Mouse (Mus musculus) heart, embryonic 13.5 days (tissue): ENCODE data around the gene Ush2a. TPM values are rescaled to one million over a fixed set of nuclear protein-coding genes. Genes with fewer than 3 reads are reported as not detected.

Experiments used
- ATAC-seq: fragments of 200-750 bp; cut with Nextera tagmentation; 2 replicates; pipeline ENCODE4 v1.8.0; 2017; ENCODE audit warnings: moderate TSS enrichment; ENCODE audit not compliant: insufficient number of reproducible peaks, low FRiP score, low TSS enrichment; ENCODE audit errors: extremely low read depth
- H3K27ac ChIP-seq: fragments of 300-500 bp; sonication (generic); replicated peaks from 2 replicates; pipeline ENCODE4 v1.5.1; 2015; ENCODE audit warnings: moderate library complexity, mild to moderate bottlenecking, inconsistent platforms
- H3K27me3 ChIP-seq: fragments of 300-500 bp; sonication (generic); replicated peaks from 2 replicates; pipeline ENCODE4 v1.6.1; 2015; ENCODE audit warnings: mild to moderate bottlenecking, inconsistent platforms
- H3K36me3 ChIP-seq: fragments of 300-500 bp; sonication (generic); 2 replicates; pipeline ENCODE4 v1.6.1; 2015; ENCODE audit warnings: mild to moderate bottlenecking, inconsistent platforms
- H3K4me1 ChIP-seq: fragments of 300-500 bp; sonication (generic); 2 replicates; pipeline ENCODE4 v1.6.1; 2015; ENCODE audit warnings: inconsistent platforms
- H3K4me2 ChIP-seq: fragments of 300-500 bp; sonication (generic); 2 replicates; pipeline ENCODE4 v1.6.1; 2015; ENCODE audit warnings: inconsistent platforms, mild to moderate bottlenecking, moderate library complexity
- H3K4me3 ChIP-seq: fragments of 300-500 bp; sonication (generic); 2 replicates; pipeline ENCODE4 v1.5.1; 2015; ENCODE audit warnings: moderate library complexity, mild to moderate bottlenecking, inconsistent platforms
- H3K9ac ChIP-seq: fragments of 300-500 bp; sonication (generic); 2 replicates; pipeline ENCODE4 v1.6.1; 2015; ENCODE audit warnings: inconsistent platforms, mild to moderate bottlenecking, moderate library complexity
- H3K9me3 ChIP-seq: fragments of 300-500 bp; sonication (generic); 2 replicates; pipeline ENCODE4 v1.6.1; 2016; ENCODE audit warnings: inconsistent platforms
- WGBS: fragments of 180-500 bp; shearing (Covaris S2); methylation state at CpG from one replicate; pipeline ENCODE4 v1.1.7; 2015; ENCODE audit warnings: mixed read lengths; 5-methylcytosine and 5-hydroxymethylcytosine counted together
- polyA plus RNA-seq: library from polyadenylated mRNA; unstranded; fragments of >200 nt; fragmentation: Nextera tagmentation; extraction: Ambion mirVana; gene quantifications from 2 replicates; pipeline ENCODE4 v1.2.1, GENCODE M21; 2015

Gene Ush2a
- polyA plus RNA-seq, 1 experiment from 2014 or later = 0.07 TPM

DNA sequence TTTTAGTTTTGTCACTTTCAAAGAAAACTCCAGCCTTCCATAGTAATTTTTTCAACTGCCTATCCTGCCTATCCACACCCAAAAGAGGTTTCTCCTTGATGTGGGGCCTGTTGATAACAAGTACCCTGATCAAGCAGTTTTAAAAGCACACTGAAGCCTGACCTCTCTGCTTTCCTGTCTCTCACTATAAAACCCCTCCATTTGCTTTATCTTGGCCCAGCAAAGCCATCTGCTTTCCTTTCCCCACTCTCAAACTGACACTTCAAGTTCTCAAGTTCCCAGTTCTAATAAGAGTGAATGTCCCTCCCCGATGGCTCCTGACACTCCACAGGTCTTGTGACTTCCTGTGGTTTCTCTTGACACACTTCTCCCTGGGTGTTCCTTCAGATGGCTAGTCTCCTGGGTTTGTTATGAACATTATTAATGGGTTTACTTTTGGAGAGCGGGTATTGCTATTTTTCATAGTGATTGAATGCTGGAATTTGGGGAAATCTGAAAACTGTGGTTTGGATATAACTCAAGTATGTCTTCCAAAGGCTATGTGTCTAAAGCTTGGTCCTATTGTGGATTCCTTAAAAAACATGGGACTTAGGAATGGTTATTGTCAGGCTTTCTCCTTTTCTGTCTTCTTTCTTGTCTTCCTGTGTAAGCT lies 126.1 kb downstream of the Ush2a start:
- H3K4me2 ChIP-seq = no peak overlapping the region
- H3K4me1 ChIP-seq = peaks cover 42% of the 10 kb centered on the region
- peak overlapping the region; percentile 20; the same call in 1 of the 2 replicates for H3K27ac ChIP-seq
- no peaks in the 10 kb centered on the region for H3K36me3 ChIP-seq
- no peaks in the 10 kb centered on the region for H3K9me3 ChIP-seq
- no peak overlapping the region for H3K9ac ChIP-seq
- no peak for ATAC-seq
- H3K4me3 ChIP-seq = no peak overlapping the region
- WGBS = 46% methylated on average over 2 of the region's 2 CpGs
- no peaks in the 10 kb centered on the region for H3K27me3 ChIP-seq

DNA sequence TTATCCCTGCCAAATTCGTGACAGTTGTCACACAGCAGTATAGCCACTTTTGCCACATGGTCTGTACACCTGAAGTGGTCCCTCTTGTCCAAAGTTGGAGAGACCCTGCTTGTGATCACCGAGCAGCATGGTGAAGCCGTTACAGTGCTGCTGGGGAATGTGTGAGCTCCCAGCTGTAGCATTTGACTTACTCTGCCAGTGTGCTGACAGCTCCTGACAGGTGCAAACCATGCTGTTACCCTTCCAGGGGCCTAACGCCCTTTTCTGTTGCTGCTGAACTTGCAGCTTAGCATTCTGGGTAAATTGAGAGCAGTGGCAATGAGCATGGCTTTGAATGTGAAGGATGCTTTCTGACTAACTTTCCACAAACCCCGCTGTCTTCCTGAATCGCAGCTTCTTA lies 128.3 kb downstream of the Ush2a start:
- Histone ChIP-seq H3K9ac (no peak overlapping the region), H3K27ac (no peak overlapping the region), H3K27me3 (no peaks in the 10 kb centered on the region), H3K4me2 (no peak overlapping the region), H3K9me3 (no peaks in the 10 kb centered on the region), H3K4me3 (no peak overlapping the region), H3K4me1 (peaks cover 36% of the 10 kb centered on the region), H3K36me3 (no peaks in the 10 kb centered on the region)
- no peak for ATAC-seq
- WGBS = 42% methylated on average over 6 of the region's 6 CpGs

DNA sequence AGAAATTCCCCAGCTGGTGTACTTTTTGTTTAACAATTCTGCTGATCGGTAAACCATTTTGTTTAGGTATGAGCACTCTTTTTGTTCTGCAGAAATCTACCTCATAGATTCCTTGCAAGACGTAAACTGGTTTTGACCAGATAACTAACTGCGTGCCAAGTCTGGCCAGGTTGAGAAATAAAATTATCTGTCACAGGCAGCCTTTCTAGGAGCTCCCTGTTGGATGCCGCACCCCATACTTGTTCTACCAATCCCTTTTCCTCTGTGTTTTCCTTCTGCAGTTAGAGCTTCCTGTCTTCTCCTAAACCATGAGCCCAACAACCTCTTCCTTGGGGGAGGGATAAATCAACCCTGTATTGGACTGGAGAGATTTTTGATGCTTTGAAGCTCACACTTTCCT lies 145.4 kb downstream of the Ush2a start:
- H3K9ac ChIP-seq = no peak overlapping the region
- H3K4me1 ChIP-seq = peaks cover 11% of the 10 kb centered on the region
- no peak for ATAC-seq
- H3K4me3 ChIP-seq = no peak overlapping the region
- no peak overlapping the region for H3K27ac ChIP-seq
- no peaks in the 10 kb centered on the region for H3K9me3 ChIP-seq
- no peaks in the 10 kb centered on the region for H3K36me3 ChIP-seq
- no peaks in the 10 kb centered on the region for H3K27me3 ChIP-seq
- WGBS = 83% methylated on average over 4 of the region's 4 CpGs
- no peak overlapping the region for H3K4me2 ChIP-seq

DNA sequence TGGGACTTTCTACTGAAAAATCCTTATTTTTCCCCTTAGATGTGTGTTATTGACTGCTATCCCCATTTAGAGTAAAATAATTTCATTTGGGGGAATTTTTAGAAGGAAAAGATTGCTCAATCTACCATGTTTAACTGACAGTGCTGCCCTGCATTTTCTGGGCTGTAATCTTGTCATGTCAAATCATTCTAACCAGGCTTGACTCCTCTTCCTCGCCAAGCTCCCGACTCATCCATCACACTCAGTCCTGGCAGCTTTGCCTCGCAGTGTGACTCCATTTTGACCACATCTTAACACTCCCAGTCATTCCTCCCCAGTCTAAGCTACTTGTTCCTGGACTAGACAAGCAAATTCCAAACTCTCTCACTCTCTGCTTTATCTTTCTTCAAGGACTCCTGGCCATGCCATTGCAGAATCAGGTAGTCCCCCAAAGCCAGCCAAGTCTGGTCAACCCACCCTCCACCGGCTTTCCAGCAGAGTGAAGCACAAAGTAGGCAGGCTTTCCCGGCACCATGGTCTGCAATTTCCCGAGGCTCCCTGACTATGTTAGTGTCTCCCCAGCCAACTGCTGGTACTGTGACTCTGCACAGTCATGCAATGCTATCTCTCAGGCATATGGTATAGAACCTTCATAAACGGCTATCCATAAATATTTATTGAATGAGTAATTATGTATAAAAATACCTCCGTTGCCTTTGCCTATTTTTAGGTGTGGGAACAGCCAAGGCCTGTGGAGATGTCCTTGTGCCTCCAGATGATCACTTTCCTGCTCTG lies 146.0 kb downstream of the Ush2a start:
- Histone ChIP-seq H3K4me2 (no peak overlapping the region), H3K4me1 (peaks cover 11% of the 10 kb centered on the region), H3K9ac (no peak overlapping the region), H3K9me3 (no peaks in the 10 kb centered on the region), H3K36me3 (no peaks in the 10 kb centered on the region), H3K4me3 (no peak overlapping the region), H3K27ac (no peak overlapping the region), H3K27me3 (no peaks in the 10 kb centered on the region)
- 56% methylated on average over 8 of the region's 8 CpGs for WGBS
- ATAC-seq = no peak

DNA sequence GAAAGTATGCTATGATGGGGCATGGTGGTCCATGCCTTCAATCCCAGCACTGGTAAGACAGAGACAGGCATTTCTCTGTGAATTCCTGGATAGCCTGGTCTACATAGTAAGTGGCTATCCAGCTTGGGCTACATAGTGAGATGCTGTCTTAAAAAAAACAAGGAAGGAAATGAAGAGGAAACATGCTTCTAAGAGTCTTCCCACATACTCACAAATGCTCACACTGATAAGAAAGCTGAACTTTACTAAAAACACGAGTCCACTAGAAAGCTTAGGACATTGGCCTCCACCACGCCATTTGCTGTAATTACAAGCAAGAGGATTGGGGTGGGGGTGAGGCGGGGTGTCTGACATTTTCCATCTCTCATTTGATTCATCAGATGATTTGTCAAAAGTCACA lies 148.7 kb downstream of the Ush2a start:
- peaks cover 11% of the 10 kb centered on the region for H3K4me1 ChIP-seq
- WGBS = 71% methylated on average over 3 of the region's 3 CpGs
- H3K36me3 ChIP-seq = no peaks in the 10 kb centered on the region
- H3K9me3 ChIP-seq = no peaks in the 10 kb centered on the region
- ATAC-seq = no peak
- no peak overlapping the region for H3K9ac ChIP-seq
- no peak overlapping the region for H3K4me3 ChIP-seq
- H3K4me2 ChIP-seq = no peak overlapping the region
- H3K27me3 ChIP-seq = no peaks in the 10 kb centered on the region
- H3K27ac ChIP-seq = no peak overlapping the region

DNA sequence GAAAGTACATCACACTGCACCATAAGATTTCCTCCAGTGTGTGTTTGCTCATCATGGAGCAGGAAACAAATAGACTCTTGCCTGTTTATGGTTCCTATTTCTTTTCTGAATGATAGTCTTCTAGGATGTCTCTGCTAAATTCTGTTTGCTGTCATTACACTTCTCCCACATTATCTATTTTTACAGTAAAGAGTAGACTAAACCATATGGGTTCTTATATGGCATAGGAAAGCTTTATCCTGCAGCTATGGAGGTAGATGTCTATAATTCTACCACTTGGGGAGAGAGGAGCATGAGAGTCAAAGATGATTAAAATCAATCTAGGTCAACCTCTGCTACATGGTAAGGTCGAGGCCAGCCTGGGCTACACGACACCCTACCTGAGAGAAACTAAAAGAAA lies 158.7 kb downstream of the Ush2a start:
- Histone ChIP-seq H3K9me3 (no peaks in the 10 kb centered on the region), H3K9ac (no peak overlapping the region), H3K27ac (no peak overlapping the region), H3K4me3 (no peak overlapping the region), H3K27me3 (no peaks in the 10 kb centered on the region), H3K4me2 (no peak overlapping the region), H3K36me3 (no peaks in the 10 kb centered on the region), H3K4me1 (no peaks in the 10 kb centered on the region)
- WGBS = 68% methylated on average over 2 of the region's 2 CpGs
- no peak for ATAC-seq

DNA sequence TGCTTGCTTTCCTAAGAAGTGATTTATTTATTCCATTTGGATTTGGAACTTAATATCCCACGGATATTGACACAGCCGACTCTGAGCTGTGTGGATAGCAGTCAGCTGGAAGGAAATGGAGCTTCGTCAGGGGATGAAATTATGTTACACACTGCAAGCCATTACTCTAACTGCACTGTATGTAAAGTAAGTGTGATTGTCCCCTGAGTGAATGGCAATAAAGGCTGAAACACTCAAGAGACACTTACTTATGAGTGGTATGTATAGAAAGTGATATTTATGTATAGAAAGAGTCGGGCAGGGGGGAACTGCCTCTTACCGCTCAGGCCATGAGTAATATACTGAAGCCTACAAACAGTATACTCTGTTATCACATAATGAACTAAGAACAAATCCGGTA lies 166.3 kb downstream of the Ush2a start:
- Histone ChIP-seq H3K27me3 (no peaks in the 10 kb centered on the region), H3K4me2 (no peak overlapping the region), H3K36me3 (no peaks in the 10 kb centered on the region), H3K27ac (no peak overlapping the region), H3K4me1 (peaks cover 16% of the 10 kb centered on the region), H3K4me3 (no peak overlapping the region), H3K9ac (no peak overlapping the region), H3K9me3 (no peaks in the 10 kb centered on the region)
- no peak for ATAC-seq
- 82% methylated on average over 6 of the region's 6 CpGs for WGBS

DNA sequence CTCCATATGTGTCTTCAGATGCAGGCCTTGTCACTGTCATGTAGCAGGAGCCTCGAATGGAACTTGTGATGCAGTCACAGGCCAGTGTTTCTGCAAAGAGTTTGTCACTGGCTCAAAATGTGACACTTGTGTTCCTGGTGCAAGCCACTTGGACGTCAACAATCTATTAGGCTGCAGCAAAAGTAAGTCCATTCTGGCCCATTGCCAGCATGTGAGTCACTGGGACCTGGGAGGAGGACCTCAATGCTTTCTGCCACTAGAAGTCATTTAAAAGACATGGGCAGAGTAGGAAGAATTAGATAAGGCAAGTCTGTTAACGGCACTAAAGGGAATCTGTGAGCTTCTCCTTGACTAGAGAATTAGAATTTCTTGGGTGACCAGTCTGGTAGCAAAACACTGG lies 168.9 kb downstream of the Ush2a start:
- WGBS = 17% methylated on average over 3 of the region's 3 CpGs
- no peak overlapping the region for H3K27ac ChIP-seq
- H3K9ac ChIP-seq = no peak overlapping the region
- no peak for ATAC-seq
- no peak overlapping the region for H3K4me2 ChIP-seq
- H3K27me3 ChIP-seq = no peaks in the 10 kb centered on the region
- no peak overlapping the region for H3K4me3 ChIP-seq
- H3K4me1 ChIP-seq = peaks cover 16% of the 10 kb centered on the region
- no peaks in the 10 kb centered on the region for H3K36me3 ChIP-seq
- H3K9me3 ChIP-seq = no peaks in the 10 kb centered on the region

DNA sequence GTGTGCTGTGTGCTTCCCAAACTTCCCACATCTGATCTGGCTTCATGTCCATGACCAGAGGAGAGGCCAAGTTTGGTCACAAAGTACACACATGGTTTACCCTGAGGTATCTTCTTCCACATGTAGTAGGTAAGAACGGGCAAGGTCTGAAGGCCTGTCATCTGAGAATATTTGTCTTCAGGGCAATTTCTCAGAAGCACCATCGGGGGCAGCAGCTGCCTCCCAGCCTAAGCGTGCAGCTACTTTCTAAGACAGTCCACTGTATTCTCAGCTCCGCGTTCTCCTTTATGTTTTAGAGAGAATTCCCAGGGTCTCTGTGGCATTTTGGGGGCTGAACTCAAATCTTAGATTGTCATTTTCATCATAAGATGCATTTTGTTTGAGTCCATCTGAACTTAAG lies 186.1 kb downstream of the Ush2a start:
- no peak for ATAC-seq
- 70% methylated on average over 5 of the region's 5 CpGs for WGBS
- H3K27me3 ChIP-seq = no peaks in the 10 kb centered on the region

DNA sequence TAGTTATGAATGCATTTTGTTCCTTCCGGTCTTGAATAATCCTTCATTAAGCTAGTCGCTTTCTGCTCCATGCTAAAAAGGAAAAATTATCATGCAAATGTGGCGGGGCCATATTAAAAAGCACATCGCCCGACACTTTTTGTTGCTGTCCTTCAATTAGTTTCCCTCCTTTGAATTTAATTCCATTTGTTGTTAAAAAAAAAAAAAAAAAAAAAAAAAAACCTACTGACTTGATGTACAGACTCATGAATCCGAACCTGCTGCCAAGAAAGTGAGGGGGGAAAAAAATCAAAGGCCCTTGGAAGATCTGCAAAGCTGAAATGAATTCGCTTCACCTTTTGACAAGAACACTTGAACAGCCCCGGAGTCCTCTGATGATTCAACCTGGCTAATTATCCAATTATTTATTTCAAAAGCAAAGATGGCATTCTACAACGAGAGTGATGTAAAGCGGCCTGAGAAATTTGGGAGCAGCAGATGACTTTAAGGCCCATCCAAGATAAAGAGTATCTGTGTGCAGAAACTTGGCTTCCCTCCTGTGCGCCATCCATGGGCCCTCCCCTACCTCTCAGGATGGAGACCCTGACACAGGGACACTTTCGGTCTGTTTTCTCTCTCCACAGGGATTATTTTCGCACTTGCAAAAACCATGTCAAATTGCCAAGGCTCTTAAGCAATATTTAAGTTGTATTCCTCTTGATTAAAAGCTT lies 194.8 kb downstream of the Ush2a start:
- no peak for ATAC-seq
- 78% methylated on average over 13 of the region's 13 CpGs for WGBS
- no peak overlapping the region for H3K9ac ChIP-seq

More for the DNA sequence above, 186.1 kb downstream of the Ush2a start:
- Histone ChIP-seq H3K4me3 (no peak overlapping the region), H3K4me2 (no peak overlapping the region), H3K9me3 (no peaks in the 10 kb centered on the region), H3K27ac (no peak overlapping the region), H3K36me3 (no peaks in the 10 kb centered on the region), H3K9ac (no peak overlapping the region), H3K4me1 (no peaks in the 10 kb centered on the region)

DNA sequence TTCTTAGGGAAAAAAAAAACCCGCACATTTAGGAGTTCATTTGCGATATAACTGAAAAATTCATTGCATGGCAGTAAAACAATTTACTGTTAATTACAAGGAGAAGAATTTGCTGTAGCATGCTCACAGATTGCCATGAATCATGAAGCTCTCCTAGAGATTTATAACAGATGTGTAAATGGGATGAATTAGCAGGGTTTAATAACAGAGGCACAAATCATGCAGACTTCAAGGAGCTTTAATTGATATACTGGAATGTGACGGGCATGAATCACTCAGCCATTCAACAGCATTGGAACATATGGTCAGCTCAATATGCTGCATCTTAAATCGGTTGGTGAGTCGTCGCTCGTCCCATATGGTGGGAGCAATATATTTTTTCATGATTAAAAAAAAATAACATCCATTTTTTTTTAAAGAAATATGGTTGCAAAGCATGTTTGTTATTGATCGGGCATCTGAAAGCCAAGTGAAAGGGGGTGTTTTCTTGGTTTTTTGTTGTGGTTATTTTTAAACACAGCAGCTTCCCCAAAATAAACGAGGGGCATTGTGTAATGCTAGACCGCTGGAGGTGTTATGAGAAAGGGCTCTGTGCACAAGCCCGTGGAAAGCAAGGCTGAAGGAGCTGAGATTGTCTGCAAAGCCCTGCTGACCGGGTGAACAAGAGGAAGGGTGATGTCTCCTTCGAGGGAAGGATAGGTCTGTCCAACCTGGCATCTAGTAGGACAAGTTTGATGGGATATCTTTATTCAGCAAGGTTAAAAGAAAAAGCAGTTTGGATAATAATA lies 195.6 kb downstream of the Ush2a start:
- Histone ChIP-seq H3K4me3 (no peak overlapping the region), H3K9me3 (no peaks in the 10 kb centered on the region), H3K4me1 (no peaks in the 10 kb centered on the region), H3K27me3 (no peaks in the 10 kb centered on the region), H3K9ac (no peak overlapping the region), H3K27ac (no peak overlapping the region), H3K36me3 (no peaks in the 10 kb centered on the region), H3K4me2 (no peak overlapping the region)
- WGBS = 63% methylated on average over 13 of the region's 13 CpGs
- no peak for ATAC-seq

More for the DNA sequence above, 194.8 kb downstream of the Ush2a start:
- Histone ChIP-seq H3K36me3 (no peaks in the 10 kb centered on the region), H3K4me2 (no peak overlapping the region), H3K9me3 (no peaks in the 10 kb centered on the region), H3K4me3 (no peak overlapping the region), H3K27ac (no peak overlapping the region), H3K27me3 (no peaks in the 10 kb centered on the region), H3K4me1 (no peaks in the 10 kb centered on the region)
